Mouse (Mus musculus) liver, adult 2 months (tissue): ENCODE measurements around the gene Vsig8.

Experiments used
- CTCF ChIP-seq: fragments of 200-500 bp; IDR thresholded peaks from 2 replicates; pipeline ENCODE4 v1.5.1; 2011; ENCODE audit warnings: low read depth, low read length, control low read depth
- POLR2A ChIP-seq: fragments of 200-500 bp; IDR thresholded peaks from 2 replicates; pipeline ENCODE4 v1.6.1; 2011; ENCODE audit warnings: low read length, control low read depth; ENCODE audit not compliant: insufficient read depth; ENCODE audit errors: extremely low read depth

DNA sequence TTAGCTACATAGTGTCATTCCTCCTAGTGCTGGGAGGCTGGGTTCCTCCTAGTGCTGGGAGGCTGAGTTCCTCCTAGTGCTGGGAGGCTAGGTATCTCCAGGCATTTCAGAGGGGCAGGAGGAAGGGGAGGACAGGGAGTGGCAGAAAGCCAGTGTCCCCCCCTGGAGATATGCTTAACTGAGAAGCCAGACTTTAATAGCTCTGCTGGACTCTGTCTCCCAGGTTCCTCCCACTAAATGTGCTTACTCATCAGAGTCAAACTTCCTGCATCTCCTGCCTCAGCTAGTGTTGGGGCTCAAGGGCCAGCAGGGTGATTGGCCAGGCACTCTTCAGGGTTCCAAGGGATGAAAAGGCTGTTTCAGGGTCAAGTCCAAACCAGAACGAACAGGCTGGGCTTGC is 40.3 kb upstream of the Vsig8 start:
- no peak for TF ChIP-seq POLR2A
- no peak for TF ChIP-seq CTCF
